Mouse (Mus musculus): ENCODE data around the gene Lrrc61.

The Lrrc61 gene

GRCm38 (mm10) chr6:48591221-48591845, 36.7 kb downstream of the Lrrc61 start:
- no peak for ATAC-seq (ENCODE audit: insufficient number of reproducible peaks, low FRiP score, low TSS enrichment)

- ATAC-seq (ENCODE audit: insufficient number of reproducible peaks, low FRiP score, low TSS enrichment), result no peak
These were observed 37.3 kb downstream of the Lrrc61 start for GRCm38 (mm10) chr6:48591871-48592270.

GRCm38 (mm10) chr6:48593158-48594042, 38.8 kb downstream of the Lrrc61 start, which contains the start of the genes Repin1 and Gm44965:
Repin1 (plus strand) TSS chr6:48593883.
Gm44965 (plus strand) TSS chr6:48593941.
- peak; percentile 67 for ATAC-seq (ENCODE audit: insufficient number of reproducible peaks, low FRiP score, low TSS enrichment)

- ATAC-seq (ENCODE audit: insufficient number of reproducible peaks, low FRiP score, low TSS enrichment), result peak; percentile 69
These were observed 39.6 kb downstream of the Lrrc61 start for GRCm38 (mm10) chr6:48594043-48594738.

- ATAC-seq (ENCODE audit: insufficient number of reproducible peaks, low FRiP score, low TSS enrichment), result no peak
These were observed 40.7 kb downstream of the Lrrc61 start for GRCm38 (mm10) chr6:48595278-48595677.

GRCm38 (mm10) chr6:48596545-48597232, 42.1 kb downstream of the Lrrc61 start:
- ATAC-seq (ENCODE audit: insufficient number of reproducible peaks, low FRiP score, low TSS enrichment), result no peak

- ATAC-seq (ENCODE audit: insufficient number of reproducible peaks, low FRiP score, low TSS enrichment), result no peak
These were observed 42.6 kb downstream of the Lrrc61 start for GRCm38 (mm10) chr6:48597233-48597625.

GRCm38 (mm10) chr6:48600594-48600993, 46.0 kb downstream of the Lrrc61 start:
- no peak for ATAC-seq (ENCODE audit: insufficient number of reproducible peaks, low FRiP score, low TSS enrichment)

GRCm38 (mm10) chr6:48601271-48602079, 46.9 kb downstream of the Lrrc61 start, which contains the start of gene Zfp775:
Zfp775 (plus strand) TSS chr6:48602063.
- peak; percentile 98 for ATAC-seq (ENCODE audit: insufficient number of reproducible peaks, low FRiP score, low TSS enrichment)

- peak; percentile 66 for ATAC-seq (ENCODE audit: insufficient number of reproducible peaks, low FRiP score, low TSS enrichment)
These were observed 47.6 kb downstream of the Lrrc61 start for GRCm38 (mm10) chr6:48602080-48602741.

GRCm38 (mm10) chr6:48608124-48608523, 53.5 kb downstream of the Lrrc61 start:
- no peak for ATAC-seq (ENCODE audit: insufficient number of reproducible peaks, low FRiP score, low TSS enrichment)

- ATAC-seq (ENCODE audit: insufficient number of reproducible peaks, low FRiP score, low TSS enrichment), result peak; percentile 68; the same call in 1 of the 2 replicates
These were observed 54.9 kb downstream of the Lrrc61 start for GRCm38 (mm10) chr6:48609512-48609911.

GRCm38 (mm10) chr6:48610657-48611056, 56.1 kb downstream of the Lrrc61 start:
- no peak for ATAC-seq (ENCODE audit: insufficient number of reproducible peaks, low FRiP score, low TSS enrichment)

- no peak for ATAC-seq (ENCODE audit: insufficient number of reproducible peaks, low FRiP score, low TSS enrichment)
These were observed 58.9 kb downstream of the Lrrc61 start for GRCm38 (mm10) chr6:48613464-48613863.

- ATAC-seq (ENCODE audit: insufficient number of reproducible peaks, low FRiP score, low TSS enrichment), result no peak
These were observed 60.2 kb downstream of the Lrrc61 start for GRCm38 (mm10) chr6:48614756-48615155.

- no peak for ATAC-seq (ENCODE audit: insufficient number of reproducible peaks, low FRiP score, low TSS enrichment)
These were observed 65.4 kb downstream of the Lrrc61 start for GRCm38 (mm10) chr6:48620031-48620430.
